Mouse (Mus musculus) intestine, postnatal 0 days (tissue): Measurements from ENCODE around the gene Ryr2. TPM values are rescaled to one million over a fixed set of nuclear protein-coding genes. Genes with fewer than 3 reads are reported as not detected.

Source experiments
- ATAC-seq: fragments of 200-750 bp; cut with Nextera tagmentation; 2 replicates; pipeline ENCODE4 v1.8.0; 2017; ENCODE audit warnings: mild to moderate bottlenecking, moderate TSS enrichment, moderate library complexity
- H3K27ac ChIP-seq: fragments of 300-500 bp; sonication (generic); 2 replicates; pipeline ENCODE4 v1.5.1; 2014; ENCODE audit warnings: mild to moderate bottlenecking, low read depth, low read length, moderate library complexity
- H3K27me3 ChIP-seq: fragments of 300-500 bp; sonication (generic); replicated peaks from 2 replicates; pipeline ENCODE4 v1.6.1; 2014; ENCODE audit warnings: low read length, mixed read lengths; ENCODE audit not compliant: control insufficient read depth, insufficient read depth
- H3K36me3 ChIP-seq: fragments of 300-500 bp; sonication (generic); 2 replicates; pipeline ENCODE4 v1.6.1; 2014; ENCODE audit warnings: mild to moderate bottlenecking, moderate library complexity; ENCODE audit not compliant: control insufficient read depth, insufficient read depth
- H3K4me1 ChIP-seq: fragments of 300-500 bp; sonication (generic); replicated peaks from 2 replicates; pipeline ENCODE4 v1.6.1; 2014; ENCODE audit warnings: antibody characterized with exemption, low read length, mixed read lengths; ENCODE audit not compliant: control insufficient read depth, insufficient read depth
- H3K4me2 ChIP-seq: fragments of 300-500 bp; sonication (generic); replicated peaks from 2 replicates; pipeline ENCODE4 v1.6.1; 2014; ENCODE audit warnings: low read depth, mild to moderate bottlenecking, moderate library complexity
- H3K4me3 ChIP-seq: fragments of 300-500 bp; sonication (generic); 2 replicates; pipeline ENCODE4 v1.5.1; 2014; ENCODE audit warnings: low read depth, low read length
- H3K9ac ChIP-seq: fragments of 300-500 bp; sonication (generic); 2 replicates; pipeline ENCODE4 v1.6.1; 2014; ENCODE audit warnings: mild to moderate bottlenecking, low read depth, low read length
- H3K9me3 ChIP-seq: fragments of 300-500 bp; sonication (generic); 2 replicates; pipeline ENCODE4 v1.6.1; 2016; ENCODE audit warnings: mixed run types; ENCODE audit not compliant: control insufficient read depth
- CTCF ChIP-seq: sonication (generic); IDR thresholded peaks from 2 replicates; pipeline ENCODE4 v1.5.1; 2016; ENCODE audit warnings: low read depth, mild to moderate bottlenecking, control low read depth, antibody characterized with exemption, moderate library complexity
- WGBS: fragments of 180-500 bp; shearing (Covaris S2); extraction: QIAGEN DNeasy Blood & Tissue Kit; methylation state at CpG from one replicate; pipeline ENCODE4 v1.1.7; 2014; 5-methylcytosine and 5-hydroxymethylcytosine counted together
- polyA plus RNA-seq: library from polyadenylated mRNA; unstranded; fragments of >200 nt; fragmentation: Nextera tagmentation; extraction: Ambion mirVana; gene quantifications from 2 replicates; pipeline ENCODE4 v1.2.1, GENCODE M21; 2015

Ryr2 gene
- polyA plus RNA-seq, 1 experiment from 2014 or later, result 0.74 TPM

GRCm38 (mm10) chr13:11772173-11772572, 334.6 kb downstream of the Ryr2 start:
- no peak for TF ChIP-seq CTCF
- H3K36me3 ChIP-seq, result no peaks in the 10 kb centered on the region
- no peak overlapping the region for H3K4me3 ChIP-seq
- no peaks in the 10 kb centered on the region for H3K9me3 ChIP-seq
- H3K9ac ChIP-seq, result no peak overlapping the region
- no peak overlapping the region for H3K27ac ChIP-seq
- no peaks in the 10 kb centered on the region for H3K27me3 ChIP-seq
- H3K4me1 ChIP-seq, result no peaks in the 10 kb centered on the region
- 93% methylated on average over 8 of the region's 8 CpGs for WGBS
- no peak overlapping the region for H3K4me2 ChIP-seq
- ATAC-seq, result no peak

GRCm38 (mm10) chr13:11766899-11767298, 339.8 kb downstream of the Ryr2 start:
- no peaks in the 10 kb centered on the region for H3K9me3 ChIP-seq
- H3K4me2 ChIP-seq, result no peak overlapping the region
- no peak overlapping the region for H3K9ac ChIP-seq
- ATAC-seq, result 0 out of 2 replicates have a peak, but pooled peaks have one; percentile 41
- no peak overlapping the region for H3K27ac ChIP-seq
- no peaks in the 10 kb centered on the region for H3K27me3 ChIP-seq
- 76% methylated on average over 2 of the region's 2 CpGs for WGBS
- TF ChIP-seq CTCF, result no peak
- H3K4me3 ChIP-seq, result no peak overlapping the region
- H3K36me3 ChIP-seq, result no peaks in the 10 kb centered on the region
- no peaks in the 10 kb centered on the region for H3K4me1 ChIP-seq

- no peak for TF ChIP-seq CTCF
These were observed 342.8 kb downstream of the Ryr2 start for GRCm38 (mm10) chr13:11763925-11764324.

GRCm38 (mm10) chr13:11763104-11763503, 343.6 kb downstream of the Ryr2 start:
- WGBS, result 65% methylated on average over 3 of the region's 3 CpGs
- H3K9me3 ChIP-seq, result no peaks in the 10 kb centered on the region

More at GRCm38 (mm10) chr13:11763925-11764324, 342.8 kb downstream of the Ryr2 start:
- Histone ChIP-seq H3K4me3 (no peak overlapping the region), H3K4me1 (no peaks in the 10 kb centered on the region), H3K4me2 (no peak overlapping the region), H3K9me3 (no peaks in the 10 kb centered on the region), H3K27ac (no peak overlapping the region), H3K36me3 (no peaks in the 10 kb centered on the region), H3K27me3 (no peaks in the 10 kb centered on the region), H3K9ac (no peak overlapping the region)
- 87% methylated on average over 4 of the region's 4 CpGs for WGBS
- no peak for ATAC-seq

GRCm38 (mm10) chr13:11757894-11758293, 348.9 kb downstream of the Ryr2 start:
- TF ChIP-seq CTCF, result no peak
- H3K27ac ChIP-seq, result no peak overlapping the region
- H3K27me3 ChIP-seq, result no peaks in the 10 kb centered on the region
- no peaks in the 10 kb centered on the region for H3K4me1 ChIP-seq
- H3K9ac ChIP-seq, result no peak overlapping the region
- H3K4me2 ChIP-seq, result no peak overlapping the region
- ATAC-seq, result no peak
- H3K4me3 ChIP-seq, result no peak overlapping the region
- no peaks in the 10 kb centered on the region for H3K36me3 ChIP-seq
- no peaks in the 10 kb centered on the region for H3K9me3 ChIP-seq
- 69% methylated on average over 7 of the region's 7 CpGs for WGBS

More at GRCm38 (mm10) chr13:11763104-11763503, 343.6 kb downstream of the Ryr2 start:
- ATAC-seq, result no peak
- Histone ChIP-seq H3K4me2 (no peak overlapping the region), H3K4me3 (no peak overlapping the region), H3K36me3 (no peaks in the 10 kb centered on the region), H3K9ac (no peak overlapping the region), H3K4me1 (no peaks in the 10 kb centered on the region), H3K27me3 (no peaks in the 10 kb centered on the region), H3K27ac (no peak overlapping the region)
- TF ChIP-seq CTCF, result peak; percentile 73

- no peak overlapping the region for H3K27ac ChIP-seq
- WGBS, result 86% methylated on average over 9 of the region's 9 CpGs
- H3K4me2 ChIP-seq, result no peak overlapping the region
- H3K4me1 ChIP-seq, result no peaks in the 10 kb centered on the region
- no peak overlapping the region for H3K9ac ChIP-seq
- ATAC-seq, result no peak
- no peaks in the 10 kb centered on the region for H3K9me3 ChIP-seq
- no peaks in the 10 kb centered on the region for H3K27me3 ChIP-seq
- no peak for TF ChIP-seq CTCF
- H3K36me3 ChIP-seq, result no peaks in the 10 kb centered on the region
- no peak overlapping the region for H3K4me3 ChIP-seq
These were observed 361.3 kb downstream of the Ryr2 start for GRCm38 (mm10) chr13:11745479-11745878.

- Histone ChIP-seq H3K4me1 (no peaks in the 10 kb centered on the region), H3K9ac (no peak overlapping the region), H3K9me3 (no peaks in the 10 kb centered on the region), H3K36me3 (no peaks in the 10 kb centered on the region), H3K27me3 (no peaks in the 10 kb centered on the region), H3K4me2 (no peak overlapping the region), H3K4me3 (no peak overlapping the region), H3K27ac (no peak overlapping the region)
- TF ChIP-seq CTCF, result no peak
- WGBS, result 91% methylated on average over 12 of the region's 12 CpGs
- no peak for ATAC-seq
These were observed 368.5 kb downstream of the Ryr2 start for GRCm38 (mm10) chr13:11738211-11738610.
